Mouse (Mus musculus) activated CD4-positive, CD25-positive, alpha-beta regulatory T cell, adult 9 weeks (primary cell): ENCODE measurements around the gene Ttll2. TPM values are rescaled to one million over a fixed set of nuclear protein-coding genes. Genes with fewer than 3 reads are reported as not detected.

Experiments
- polyA plus RNA-seq: library from polyadenylated mRNA; unstranded; fragments of 100-300 nt; shearing (Covaris generic); gene quantifications from one replicate; pipeline ENCODE4 v1.2.1, GENCODE M21; 2017

Ttll2 gene
- not detected for polyA plus RNA-seq

GRCm38 (mm10) chr17:7352596-7352995 is at the start of gene Ttll2:
TSS of gene Ttll2 (minus strand) at chr17:7352696.

DNA sequence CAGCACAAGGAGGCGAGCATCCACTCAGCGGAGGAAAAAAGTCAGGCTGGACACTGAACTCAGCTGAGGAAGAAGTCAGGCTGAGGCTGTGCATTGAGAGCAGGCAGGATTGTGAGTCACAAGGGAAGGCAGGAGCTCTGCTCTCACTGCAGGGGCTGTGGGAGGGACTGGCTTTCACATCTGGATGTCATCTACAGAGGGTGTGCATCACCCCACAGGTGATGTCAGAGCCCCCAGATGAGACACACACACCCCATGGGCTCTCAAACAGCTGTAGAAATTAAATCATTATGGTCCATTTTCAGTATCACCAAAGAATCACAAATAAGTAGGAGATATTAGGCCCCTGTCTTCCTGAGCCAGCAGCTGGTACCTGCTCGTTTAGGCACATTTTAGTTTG is 32.9 kb upstream of the Ttll2 start, which contains the start of gene Unc93a2:
TSS of gene Unc93a2 (minus strand) at position 101 of the 400 bp plus-strand sequence.

DNA sequence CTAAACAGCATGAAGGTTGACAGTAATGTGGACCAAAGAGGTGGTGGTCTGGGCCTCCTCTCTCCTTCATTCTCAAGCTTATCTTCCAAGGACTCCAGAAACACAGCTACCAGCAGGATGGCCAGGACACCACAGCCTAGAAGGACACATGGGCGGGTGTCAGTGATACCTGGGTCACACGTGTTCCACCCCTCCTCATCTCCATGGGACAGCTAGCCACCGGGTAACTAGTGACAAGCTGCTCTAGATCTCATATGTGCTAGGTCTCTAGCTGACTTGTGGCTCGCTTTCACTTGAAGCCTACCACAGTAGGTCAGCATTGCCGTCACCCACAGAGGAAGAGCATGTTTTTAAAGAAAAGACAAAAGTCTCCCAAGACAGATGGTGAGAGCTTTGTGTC is 19.4 kb upstream of the Ttll2 start, which contains the start of gene Gm49630:
TSS of gene Gm49630 (minus strand) at position 101 of the 400 bp plus-strand sequence.

DNA sequence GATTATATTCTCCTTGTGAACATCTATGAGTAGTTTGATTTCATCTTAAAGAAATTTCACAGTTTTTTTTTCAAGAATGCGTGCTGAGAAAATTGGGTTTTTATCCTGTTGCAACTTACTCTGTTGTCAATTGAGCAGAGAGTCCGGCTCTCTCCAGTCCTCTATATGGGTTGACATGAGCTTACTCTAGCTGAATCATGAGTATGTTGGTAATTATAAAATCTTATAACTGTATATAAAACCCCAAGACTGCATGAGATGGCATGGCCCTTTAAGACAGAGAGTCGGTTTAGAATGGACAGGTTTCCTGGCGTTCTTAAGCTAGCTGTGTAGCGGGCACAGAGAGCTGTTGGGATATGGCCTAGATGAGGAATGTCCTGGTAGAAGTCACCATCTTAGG is 28.1 kb downstream of the Ttll2 start, which contains the start of gene Tcp10a:
TSS of gene Tcp10a (plus strand) at position 301 of the 400 bp plus-strand sequence.

Other genes with a start within 250 kb of the Ttll2 start
- 0.29 TPM for gene Rps6ka2, start 182.6 kb downstream of the Ttll2 start, polyA plus RNA-seq
- not detected for gene Tcp10a, start 28.1 kb downstream of the Ttll2 start, polyA plus RNA-seq
- gene Gm49630, start 19.3 kb upstream of the Ttll2 start, polyA plus RNA-seq: not detected
- gene Unc93a2, start 32.8 kb upstream of the Ttll2 start, polyA plus RNA-seq: not detected